Mouse (Mus musculus): ENCODE results near the gene Ankrd34a. TPM values are rescaled to one million over a fixed set of nuclear protein-coding genes. Genes with fewer than 3 reads are reported as not detected.
A peak's percentile ranks its signal among the peaks of the same experiment; 100 is the strongest.

Gene Ankrd34a
- polyA plus RNA-seq, 1 experiment = not detected

DNA sequence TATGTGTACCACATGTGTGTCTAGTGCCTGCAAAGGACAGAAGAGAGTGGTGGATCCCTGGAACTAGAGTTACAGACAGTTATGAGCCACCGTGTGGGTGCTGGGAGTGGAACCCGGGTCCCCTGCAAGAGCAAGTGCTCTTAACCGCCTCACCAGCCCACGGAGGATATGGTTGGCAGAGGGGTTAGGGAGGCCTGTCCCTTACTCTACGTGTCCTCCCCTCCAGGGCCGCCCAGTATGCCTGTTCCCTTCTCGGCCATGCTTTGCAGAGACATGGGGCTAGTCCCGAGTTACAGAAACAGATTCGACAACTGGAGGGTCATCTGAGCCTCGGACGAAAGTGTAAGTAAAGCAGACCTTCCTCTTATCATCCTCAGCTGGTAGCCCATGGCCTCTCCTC lies 40.0 kb downstream of the Ankrd34a start:
- H3K4me1 ChIP-seq (ENCODE audit: control insufficient read depth, insufficient read depth, low read length) = peaks cover 8% of the 10 kb centered on the region
- TF ChIP-seq CTCF (IDR thresholded peaks at IDR 0.05; ENCODE audit: insufficient read depth, low read depth, low read length) (no peak), POLR2A (IDR thresholded peaks at IDR 0.05; ENCODE audit: insufficient read depth, low read depth, low read length) (no peak)
- no peak overlapping the region for H3K27ac ChIP-seq (ENCODE audit: insufficient read depth, low read depth, low read length)
- 65% methylated on average over 11 of the region's 11 CpGs for WGBS
- peak overlapping the region; percentile 4; the same call in 1 of the 2 replicates for H3K4me3 ChIP-seq (ENCODE audit: insufficient read depth, low read depth, low read length)

DNA sequence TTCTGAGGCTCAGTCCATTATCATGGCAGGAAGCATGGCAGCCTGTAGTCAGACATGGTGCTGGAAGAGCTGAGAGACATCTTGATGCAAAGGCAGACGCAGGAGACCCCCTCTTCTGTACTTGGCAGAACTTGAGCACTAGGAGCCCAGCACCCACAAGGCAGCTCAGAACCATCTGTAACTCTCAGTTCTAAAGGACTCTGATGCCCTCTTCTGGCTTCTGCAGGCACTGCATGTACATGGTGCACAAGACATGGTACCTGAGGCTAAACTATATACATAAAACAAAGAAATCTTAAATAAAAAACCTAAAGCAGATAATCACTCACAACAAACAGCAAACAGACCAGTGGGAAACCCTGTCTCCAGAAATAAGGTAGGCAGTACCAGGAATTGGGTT lies 42.8 kb downstream of the Ankrd34a start:
- Histone ChIP-seq H3K4me1 (ENCODE audit: control insufficient read depth, insufficient read depth, low read length) (peaks cover 8% of the 10 kb centered on the region), H3K4me3 (ENCODE audit: insufficient read depth, low read depth, low read length) (no peak overlapping the region), H3K27ac (ENCODE audit: insufficient read depth, low read depth, low read length) (no peak overlapping the region)
- TF ChIP-seq POLR2A (IDR thresholded peaks at IDR 0.05; ENCODE audit: insufficient read depth, low read depth, low read length) (no peak), CTCF (IDR thresholded peaks at IDR 0.05; ENCODE audit: insufficient read depth, low read depth, low read length) (no peak)
- WGBS = 77% methylated on average over 1 of the region's 1 CpGs

DNA sequence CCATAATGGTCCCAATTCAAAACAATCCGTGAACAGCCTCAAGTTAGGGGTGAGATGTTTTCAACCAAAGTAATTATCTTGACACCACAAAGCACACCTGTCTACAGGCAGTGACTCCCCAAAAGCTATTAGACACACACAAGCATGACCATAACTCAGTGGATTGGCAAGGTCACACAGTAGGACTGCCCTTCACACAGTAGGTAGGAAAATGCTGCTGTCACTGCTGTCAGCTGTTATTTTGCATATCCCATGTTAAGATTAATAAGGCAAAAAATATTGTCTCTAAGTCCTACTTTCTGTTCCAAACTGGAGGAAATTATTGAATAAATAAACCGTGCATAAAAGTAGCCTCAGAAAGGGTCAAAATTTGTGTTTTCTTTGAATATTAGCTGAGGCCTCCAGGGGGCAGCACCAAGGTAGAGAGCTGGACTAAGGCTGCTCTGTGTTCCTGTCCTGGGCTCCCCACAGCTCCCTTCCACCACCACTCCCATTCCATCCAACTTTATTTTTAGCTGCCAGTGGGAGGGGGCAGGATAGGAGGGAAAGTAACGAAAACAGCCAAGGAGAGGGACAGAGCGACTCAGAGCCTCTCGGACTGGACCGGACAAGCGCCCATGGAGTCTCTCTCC lies 48.7 kb downstream of the Ankrd34a start, which contains the start of gene Itga10:
Gene Itga10, plus strand, starts transcription at position 567 of the 632 bp plus-strand sequence.
- 64% methylated on average over 7 of the region's 7 CpGs for WGBS

DNA sequence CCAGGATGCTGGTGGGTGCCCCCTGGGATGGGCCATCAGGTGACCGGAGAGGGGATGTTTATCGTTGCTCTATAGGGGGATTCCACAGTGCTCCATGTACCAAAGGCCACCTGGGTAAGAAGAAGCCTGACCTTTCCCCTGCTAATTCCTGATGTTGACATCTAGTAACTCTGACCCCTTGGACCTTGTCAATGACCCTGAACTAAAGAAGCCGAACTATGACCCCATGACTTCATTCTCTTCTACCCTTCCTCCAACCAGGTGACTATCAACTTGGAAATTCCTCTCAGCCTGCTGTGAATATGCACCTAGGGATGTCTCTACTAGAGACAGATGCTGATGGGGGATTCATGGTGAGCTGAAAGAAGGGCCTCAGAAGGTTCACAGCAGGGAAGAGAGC lies 50.9 kb downstream of the Ankrd34a start:
- no peak overlapping the region for H3K4me3 ChIP-seq (ENCODE audit: insufficient read depth, low read depth, low read length)
- WGBS = 87% methylated on average over 3 of the region's 3 CpGs
- peaks cover 10% of the 10 kb centered on the region for H3K4me1 ChIP-seq (ENCODE audit: control insufficient read depth, insufficient read depth, low read length)
- no peak for TF ChIP-seq POLR2A (IDR thresholded peaks at IDR 0.05; ENCODE audit: insufficient read depth, low read depth, low read length)
- H3K27ac ChIP-seq (ENCODE audit: insufficient read depth, low read depth, low read length) = no peak overlapping the region

More for the DNA sequence above, 48.7 kb downstream of the Ankrd34a start, which contains the start of gene Itga10:
- no peak for TF ChIP-seq POLR2A (IDR thresholded peaks at IDR 0.05; ENCODE audit: insufficient read depth, low read depth, low read length)
- no peak for TF ChIP-seq CTCF (IDR thresholded peaks at IDR 0.05; ENCODE audit: insufficient read depth, low read depth, low read length)
- Histone ChIP-seq H3K27ac (ENCODE audit: insufficient read depth, low read depth, low read length) (no peak within 1 kb of the TSS; the same call in 1 of the 2 replicates), H3K4me1 (ENCODE audit: control insufficient read depth, insufficient read depth, low read length) (peaks cover 10% of the 10 kb centered on the region), H3K4me3 (ENCODE audit: insufficient read depth, low read depth, low read length) (no peak within 1 kb of the TSS)

Other genes with a start within 250 kb of the Ankrd34a start
- not detected in 2 replicates for gene BC107364, start 144.3 kb upstream of the Ankrd34a start, polyA plus RNA-seq (2012; ENCODE audit: insufficient read depth, insufficient read length, low replicate concordance, missing spikeins)
- not detected in 2 replicates for gene Hfe2, start 71.5 kb upstream of the Ankrd34a start, polyA plus RNA-seq (2012; ENCODE audit: insufficient read depth, insufficient read length, low replicate concordance, missing spikeins)
- not detected in 2 replicates for gene Txnip, start 38.7 kb upstream of the Ankrd34a start, polyA plus RNA-seq (2012; ENCODE audit: insufficient read depth, insufficient read length, low replicate concordance, missing spikeins)
- not detected in 2 replicates for gene Gm16253, start 19.7 kb upstream of the Ankrd34a start, polyA plus RNA-seq (2012; ENCODE audit: insufficient read depth, insufficient read length, low replicate concordance, missing spikeins)
- gene Polr3gl, start 2.5 kb upstream of the Ankrd34a start, polyA plus RNA-seq (2012; ENCODE audit: insufficient read depth, insufficient read length, low replicate concordance, missing spikeins) = not detected in 2 replicates
- not detected in 2 replicates for gene Lix1l, start 4.5 kb downstream of the Ankrd34a start, polyA plus RNA-seq (2012; ENCODE audit: insufficient read depth, insufficient read length, low replicate concordance, missing spikeins)
- not detected in 2 replicates for gene Rbm8a, start 33.3 kb downstream of the Ankrd34a start, polyA plus RNA-seq (2012; ENCODE audit: insufficient read depth, insufficient read length, low replicate concordance, missing spikeins)
- not detected in 2 replicates for gene Pex11b, start 38.7 kb downstream of the Ankrd34a start, polyA plus RNA-seq (2012; ENCODE audit: insufficient read depth, insufficient read length, low replicate concordance, missing spikeins)
- gene Gm42957, start 38.8 kb downstream of the Ankrd34a start, polyA plus RNA-seq (2012; ENCODE audit: insufficient read depth, insufficient read length, low replicate concordance, missing spikeins) = not detected in 2 replicates
- gene Itga10, start 48.9 kb downstream of the Ankrd34a start, polyA plus RNA-seq (2012; ENCODE audit: insufficient read depth, insufficient read length, low replicate concordance, missing spikeins) = not detected in 2 replicates
- gene Ankrd35, start 73.5 kb downstream of the Ankrd34a start, polyA plus RNA-seq (2012; ENCODE audit: insufficient read depth, insufficient read length, low replicate concordance, missing spikeins) = not detected in 2 replicates
- not detected in 2 replicates for gene Pias3, start 99.7 kb downstream of the Ankrd34a start, polyA plus RNA-seq (2012; ENCODE audit: insufficient read depth, insufficient read length, low replicate concordance, missing spikeins)
- gene Nudt17, start 111.9 kb downstream of the Ankrd34a start, polyA plus RNA-seq (2012; ENCODE audit: insufficient read depth, insufficient read length, low replicate concordance, missing spikeins) = not detected in 2 replicates
- gene Polr3c, start 131.0 kb downstream of the Ankrd34a start, polyA plus RNA-seq (2012; ENCODE audit: insufficient read depth, insufficient read length, low replicate concordance, missing spikeins) = not detected in 2 replicates
- not detected in 2 replicates for gene Rnf115, start 131.0 kb downstream of the Ankrd34a start, polyA plus RNA-seq (2012; ENCODE audit: insufficient read depth, insufficient read length, low replicate concordance, missing spikeins)
- gene Pdzk1, start 232.6 kb downstream of the Ankrd34a start, polyA plus RNA-seq (2012; ENCODE audit: insufficient read depth, insufficient read length, low replicate concordance, missing spikeins) = not detected in 2 replicates
- gene Cd160, start 232.7 kb downstream of the Ankrd34a start, polyA plus RNA-seq (2012; ENCODE audit: insufficient read depth, insufficient read length, low replicate concordance, missing spikeins) = not detected in 2 replicates

Data from olfactory bulb, adult 2 months (tissue).